Mouse (Mus musculus): ENCODE results near the gene Atxn1. TPM values are rescaled to one million over a fixed set of nuclear protein-coding genes. Genes with fewer than 3 reads are reported as not detected.

The Atxn1 gene
- polyA plus RNA-seq, 1 experiment from 2014 or later = 2.3 TPM

- DNase-seq (ENCODE audit: low spot score) = no peak
- WGBS = 57% methylated on average over 6 of the region's 6 CpGs
- peak overlapping the region; percentile 88 for H3K4me2 ChIP-seq
- H3K4me3 ChIP-seq (ENCODE audit: low read depth, low read length) = peak overlapping the region; percentile 82
- no peaks in the 10 kb centered on the region for H3K27me3 ChIP-seq (replicated peaks; ENCODE audit: control insufficient read depth, insufficient read depth, low read length)
- H3K4me1 ChIP-seq (replicated peaks; ENCODE audit: control insufficient read depth, insufficient read depth, low read length) = peaks cover 52% of the 10 kb centered on the region
- peak overlapping the region; percentile 96 for H3K9ac ChIP-seq (ENCODE audit: low read depth, low read length)
- H3K9me3 ChIP-seq (ENCODE audit: control insufficient read depth, low read length) = no peaks in the 10 kb centered on the region
- H3K27ac ChIP-seq (ENCODE audit: low read depth, low read length) = peak overlapping the region; percentile 62; the same call in 1 of the 2 replicates
- no peak for ATAC-seq (replicated peaks; ENCODE audit: low FRiP score)
- H3K36me3 ChIP-seq (ENCODE audit: control insufficient read depth, insufficient read depth, low read length) = no peaks in the 10 kb centered on the region
These were observed 455.4 kb downstream of the Atxn1 start for GRCm38 (mm10) chr13:45509366-45509765.

GRCm38 (mm10) chr13:45508495-45508894 lies 456.3 kb downstream of the Atxn1 start:
- ATAC-seq (replicated peaks; ENCODE audit: low FRiP score) (no peak; the same call in 1 of the 2 replicates), DNase-seq (ENCODE audit: low spot score) (no peak)
- 0% methylated on average over 8 of the region's 8 CpGs for WGBS
- H3K4me3 ChIP-seq (ENCODE audit: low read depth, low read length) = peak overlapping the region; percentile 82
- H3K9ac ChIP-seq (ENCODE audit: low read depth, low read length) = peak overlapping the region; percentile 96
- no peaks in the 10 kb centered on the region for H3K9me3 ChIP-seq (ENCODE audit: control insufficient read depth, low read length)
- H3K27ac ChIP-seq (ENCODE audit: low read depth, low read length) = peak overlapping the region; percentile 82
- H3K27me3 ChIP-seq (replicated peaks; ENCODE audit: control insufficient read depth, insufficient read depth, low read length) = no peaks in the 10 kb centered on the region
- no peaks in the 10 kb centered on the region for H3K36me3 ChIP-seq (ENCODE audit: control insufficient read depth, insufficient read depth, low read length)
- H3K4me1 ChIP-seq (replicated peaks; ENCODE audit: control insufficient read depth, insufficient read depth, low read length) = peaks cover 44% of the 10 kb centered on the region
- H3K4me2 ChIP-seq = peak overlapping the region; percentile 88

DNA sequence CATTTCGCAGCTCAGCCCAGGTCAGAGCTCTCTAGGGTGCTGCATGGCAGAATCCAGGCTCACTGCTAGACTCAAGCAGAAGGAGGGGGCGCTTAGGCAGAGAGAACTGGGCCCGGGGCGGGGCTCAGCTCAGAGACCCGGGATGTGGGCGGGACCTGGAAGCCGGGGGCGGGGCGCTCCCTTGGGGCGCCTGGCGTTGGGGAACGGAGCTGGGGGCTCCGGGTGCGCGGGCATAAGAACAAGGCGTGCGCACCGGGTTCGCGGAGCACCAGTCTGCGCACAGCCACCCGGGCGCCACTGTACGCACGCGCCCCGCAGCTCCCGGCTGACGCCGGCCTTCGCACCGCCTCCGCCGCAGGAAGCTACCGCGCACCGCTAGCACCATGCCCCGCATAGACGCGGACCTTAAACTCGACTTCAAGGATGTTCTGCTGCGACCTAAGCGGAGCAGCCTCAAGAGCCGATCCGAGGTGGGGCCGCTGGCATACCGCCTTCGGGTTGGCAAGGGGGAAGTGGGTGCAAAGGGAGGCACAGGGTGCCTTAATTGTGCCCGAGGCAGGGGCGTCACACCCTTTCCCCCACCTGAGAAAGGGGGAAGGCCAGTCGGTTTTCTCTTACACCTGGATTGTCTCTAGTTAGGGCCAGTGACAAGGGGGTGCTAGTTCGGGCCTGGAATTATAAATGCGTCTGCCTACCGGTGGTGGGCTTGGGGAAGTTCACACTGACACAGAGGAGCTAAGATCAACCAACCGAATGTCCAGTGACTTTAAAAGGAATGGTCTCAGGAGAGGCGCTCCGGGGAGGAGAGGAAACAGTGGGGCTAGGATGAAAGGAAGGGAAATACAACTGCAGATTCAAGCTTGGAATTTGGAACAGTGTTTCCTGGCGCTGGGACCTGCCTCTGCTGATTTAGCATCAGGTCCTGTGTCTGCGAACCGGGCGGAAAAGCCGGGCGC lies 457.3 kb downstream of the Atxn1 start, which contains the start of gene Gmpr:
Gene Gmpr, plus strand, starts transcription at position 171 of the 956 bp plus-strand sequence.
- under 1% methylated on average over 63 of the region's 63 CpGs for WGBS
- Histone ChIP-seq H3K4me1 (replicated peaks; ENCODE audit: control insufficient read depth, insufficient read depth, low read length) (peaks cover 35% of the 10 kb centered on the region), H3K9me3 (ENCODE audit: control insufficient read depth, low read length) (no peaks in the 10 kb centered on the region), H3K4me2 (peak within 1 kb of the TSS; percentile 88), H3K4me3 (ENCODE audit: low read depth, low read length) (peak within 1 kb of the TSS; percentile 82), H3K36me3 (ENCODE audit: control insufficient read depth, insufficient read depth, low read length) (no peaks in the 10 kb centered on the region), H3K27ac (ENCODE audit: low read depth, low read length) (peak within 1 kb of the TSS; percentile 82), H3K27me3 (replicated peaks; ENCODE audit: control insufficient read depth, insufficient read depth, low read length) (no peaks in the 10 kb centered on the region), H3K9ac (ENCODE audit: low read depth, low read length) (peak within 1 kb of the TSS; percentile 96)
- DNase-seq (ENCODE audit: low spot score) (peak; percentile 87), ATAC-seq (replicated peaks; ENCODE audit: low FRiP score) (peak; percentile 83)

DNA sequence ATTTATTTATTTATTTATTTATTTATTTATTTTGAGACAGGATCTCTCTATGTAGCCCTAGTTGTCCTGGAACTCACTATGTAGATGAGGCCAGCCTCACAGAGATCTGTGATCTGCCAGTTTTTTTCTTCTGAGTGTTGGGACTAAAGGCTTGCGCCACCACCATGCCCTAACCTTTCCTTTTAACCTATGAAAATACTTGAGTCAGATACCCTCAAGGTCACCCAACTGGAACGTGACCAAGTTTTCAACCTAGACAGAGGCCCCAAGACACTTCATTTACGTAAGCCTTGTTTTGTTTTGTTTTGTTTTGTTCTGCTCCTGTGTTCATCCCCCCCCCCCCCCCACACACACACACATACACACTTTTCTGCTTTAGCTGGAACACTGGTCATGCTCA lies 459.3 kb downstream of the Atxn1 start:
- H3K4me2 ChIP-seq = no peak overlapping the region
- 91% methylated on average over 3 of the region's 3 CpGs for WGBS
- H3K27me3 ChIP-seq (replicated peaks; ENCODE audit: control insufficient read depth, insufficient read depth, low read length) = no peaks in the 10 kb centered on the region
- H3K4me1 ChIP-seq (replicated peaks; ENCODE audit: control insufficient read depth, insufficient read depth, low read length) = peaks cover 21% of the 10 kb centered on the region
- no peak overlapping the region for H3K4me3 ChIP-seq (ENCODE audit: low read depth, low read length)
- H3K27ac ChIP-seq (ENCODE audit: low read depth, low read length) = no peak overlapping the region
- H3K9ac ChIP-seq (ENCODE audit: low read depth, low read length) = no peak overlapping the region
- H3K9me3 ChIP-seq (ENCODE audit: control insufficient read depth, low read length) = no peaks in the 10 kb centered on the region
- ATAC-seq (replicated peaks; ENCODE audit: low FRiP score) (no peak), DNase-seq (ENCODE audit: low spot score) (no peak)
- H3K36me3 ChIP-seq (ENCODE audit: control insufficient read depth, insufficient read depth, low read length) = no peaks in the 10 kb centered on the region

GRCm38 (mm10) chr13:45502791-45503190 lies 462.0 kb downstream of the Atxn1 start:
- peak; percentile 57 for ATAC-seq (replicated peaks; ENCODE audit: low FRiP score)
- no peak overlapping the region for H3K4me3 ChIP-seq (ENCODE audit: low read depth, low read length)
- peak overlapping the region; percentile 33 for H3K4me2 ChIP-seq
- H3K27me3 ChIP-seq (replicated peaks; ENCODE audit: control insufficient read depth, insufficient read depth, low read length) = no peaks in the 10 kb centered on the region
- WGBS = 60% methylated on average over 5 of the region's 5 CpGs
- peak overlapping the region; percentile 63 for H3K27ac ChIP-seq (ENCODE audit: low read depth, low read length)
- no peak for DNase-seq (ENCODE audit: low spot score)
- H3K4me1 ChIP-seq (replicated peaks; ENCODE audit: control insufficient read depth, insufficient read depth, low read length) = peaks cover 19% of the 10 kb centered on the region
- H3K36me3 ChIP-seq (ENCODE audit: control insufficient read depth, insufficient read depth, low read length) = no peaks in the 10 kb centered on the region
- H3K9me3 ChIP-seq (ENCODE audit: control insufficient read depth, low read length) = no peaks in the 10 kb centered on the region
- H3K9ac ChIP-seq (ENCODE audit: low read depth, low read length) = no peak overlapping the region

- Histone ChIP-seq H3K9me3 (ENCODE audit: control insufficient read depth, low read length) (no peaks in the 10 kb centered on the region), H3K4me2 (no peak overlapping the region), H3K4me3 (ENCODE audit: low read depth, low read length) (no peak overlapping the region), H3K9ac (ENCODE audit: low read depth, low read length) (no peak overlapping the region), H3K27me3 (replicated peaks; ENCODE audit: control insufficient read depth, insufficient read depth, low read length) (no peaks in the 10 kb centered on the region), H3K4me1 (replicated peaks; ENCODE audit: control insufficient read depth, insufficient read depth, low read length) (peaks cover 14% of the 10 kb centered on the region), H3K36me3 (ENCODE audit: control insufficient read depth, insufficient read depth, low read length) (no peaks in the 10 kb centered on the region), H3K27ac (ENCODE audit: low read depth, low read length) (no peak overlapping the region)
- no peak for DNase-seq (ENCODE audit: low spot score)
- ATAC-seq (replicated peaks; ENCODE audit: low FRiP score) = peak; percentile 92
- WGBS = 57% methylated on average over 3 of the region's 3 CpGs
These were observed 464.9 kb downstream of the Atxn1 start for GRCm38 (mm10) chr13:45499906-45500305.
